In the genomic region with DNA sequence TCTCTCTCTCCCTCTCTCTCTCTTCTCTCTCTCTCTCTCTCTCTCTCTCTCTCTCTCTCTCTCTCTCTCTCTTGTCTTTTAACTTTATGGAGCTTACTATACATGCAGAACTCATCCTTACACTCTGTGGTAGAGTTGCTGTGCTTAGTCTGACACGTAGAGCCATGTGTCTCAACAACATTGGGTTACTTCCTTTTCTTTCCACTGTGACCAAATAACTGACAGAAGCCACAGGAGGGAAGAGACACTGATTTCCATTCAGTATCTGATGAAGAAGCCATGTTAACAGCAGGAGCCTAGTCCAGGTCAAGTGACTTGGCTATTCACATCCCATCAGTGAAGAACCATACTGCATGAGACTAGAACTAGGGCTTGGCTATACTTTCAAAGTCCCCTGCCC, we compare ENCODE assay signal across 24 mouse cellular contexts. TPM values are rescaled to one million over a fixed set of nuclear protein-coding genes. Genes with fewer than 3 reads are reported as not detected.
"Had no signal": no experiment of that assay in that cellular context is flagged by ENCODE, and none has a peak within 500 bp of the region (broad histone marks: within the 10 kb centered on the region; RNA-seq: fewer than 3 reads in every experiment).

No protein-coding gene starts in this region.

- H3K27me3 ChIP-seq: heart, embryonic 12.5 days; intestine, embryonic 15.5 days; kidney, embryonic 15.5 days; limb, embryonic 13.5 days; limb, embryonic 15.5 days; liver, embryonic 12.5 days had no signal

- H3K4me3 ChIP-seq: heart, embryonic 10.5 days; heart, embryonic 12.5 days; intestine, embryonic 15.5 days; kidney, embryonic 15.5 days; limb, embryonic 13.5 days; limb, embryonic 15.5 days; liver, embryonic 12.5 days had no signal

- DNase-seq: gastrocnemius, postnatal 14 days; gastrocnemius, postnatal 36 days; heart, adult 18-20 months; heart, postnatal 10 days; heart, postnatal 4 days; kidney, adult 18-20 months; kidney, adult 9 months; kidney, postnatal 14 days; kidney, postnatal 36 days; layer of hippocampus, adult 9-11 months; layer of hippocampus, postnatal 36 days; left cerebral cortex, postnatal 4 days had no signal

- H3K36me3 ChIP-seq: heart, embryonic 10.5 days; heart, embryonic 12.5 days; intestine, embryonic 15.5 days; limb, embryonic 13.5 days; limb, embryonic 15.5 days; liver, embryonic 12.5 days had no signal

- H3K4me2 ChIP-seq: heart, embryonic 12.5 days; hindbrain, embryonic 14.5 days; intestine, embryonic 15.5 days; kidney, embryonic 15.5 days; limb, embryonic 13.5 days; limb, embryonic 15.5 days; liver, embryonic 12.5 days had no signal

- H3K9me3 ChIP-seq: heart, embryonic 10.5 days; heart, embryonic 12.5 days; intestine, embryonic 15.5 days; kidney, embryonic 15.5 days; limb, embryonic 13.5 days; limb, embryonic 15.5 days; liver, embryonic 12.5 days had no signal

- H3K9ac ChIP-seq: heart, embryonic 12.5 days; hindbrain, embryonic 14.5 days; intestine, embryonic 15.5 days; kidney, embryonic 15.5 days; limb, embryonic 13.5 days; limb, embryonic 15.5 days; liver, embryonic 12.5 days had no signal

- H3K27ac ChIP-seq: heart, embryonic 10.5 days; hindbrain, embryonic 14.5 days; intestine, embryonic 15.5 days; kidney, embryonic 15.5 days; kidney, postnatal 0 days; limb, embryonic 13.5 days; limb, embryonic 15.5 days; liver, embryonic 12.5 days had no signal

- ATAC-seq: hindbrain, embryonic 16.5 days; inflammation-experienced regulatory T-cells, adult 6 months; intestine, embryonic 15.5 days; intestine, postnatal 0 days; liver, embryonic 12.5 days had no signal

- H3K4me1 ChIP-seq: heart, embryonic 10.5 days; heart, embryonic 12.5 days; intestine, embryonic 15.5 days; kidney, embryonic 15.5 days; liver, embryonic 12.5 days had no signal

RNA-seq across cellular contexts. Expression of a gene that starts 21.1 kb away (rescaled TPM):
- polyA plus RNA-seq: inflammation-experienced regulatory T-cells, adult 6 months had no signal
